Mouse (Mus musculus) forebrain, embryonic 10.5 days (tissue): ENCODE measurements around the gene Fam49a. TPM values are rescaled to one million over a fixed set of nuclear protein-coding genes. Genes with fewer than 3 reads are reported as not detected.
A peak's percentile ranks its signal among the peaks of the same experiment; 100 is the strongest.
"Not testable (repeated sequence)": the region's sequence is repeated elsewhere in the genome, so short reads cannot be mapped to it uniquely, and the experiment has no call there.

Source experiments
- DNase-seq: peaks from one replicate; pipeline ENCODE4 v3.0.0-alpha.2; 2017; ENCODE audit warnings: low spot score; ENCODE audit errors: extremely low spot score
- H3K27ac ChIP-seq: fragments of 300-500 bp; sonication (generic); 2 replicates; pipeline ENCODE4 v1.5.1; 2016; ENCODE audit warnings: mild to moderate bottlenecking
- H3K27me3 ChIP-seq: fragments of 300-500 bp; sonication (generic); 2 replicates; pipeline ENCODE4 v1.6.1; 2016; ENCODE audit warnings: mild to moderate bottlenecking; ENCODE audit not compliant: poor library complexity, severe bottlenecking
- H3K36me3 ChIP-seq: fragments of 300-500 bp; sonication (generic); replicated peaks from 2 replicates; pipeline ENCODE4 v1.6.1; 2016; ENCODE audit warnings: mild to moderate bottlenecking, moderate library complexity
- H3K4me1 ChIP-seq: fragments of 300-500 bp; sonication (generic); 2 replicates; pipeline ENCODE4 v1.6.1; 2016
- H3K4me3 ChIP-seq: fragments of 300-500 bp; sonication (generic); 2 replicates; pipeline ENCODE4 v1.5.1; 2016; ENCODE audit warnings: mild to moderate bottlenecking, moderate library complexity
- H3K9me3 ChIP-seq: fragments of 300-500 bp; sonication (generic); 2 replicates; pipeline ENCODE4 v1.6.1; 2016; ENCODE audit warnings: mild to moderate bottlenecking, moderate library complexity
- WGBS: fragments of 180-500 bp; shearing (Covaris S2); methylation state at CpG from one replicate; pipeline ENCODE4 v1.1.7; 2016; 5-methylcytosine and 5-hydroxymethylcytosine counted together
- polyA plus RNA-seq: library from polyadenylated mRNA; unstranded; fragments of >200 nt; fragmentation: Nextera tagmentation; extraction: Ambion mirVana; gene quantifications from 2 replicates; pipeline ENCODE4 v1.2.1, GENCODE M21; 2016

The Fam49a gene
- polyA plus RNA-seq, 1 experiment from 2014 or later = 5.3 TPM

DNA sequence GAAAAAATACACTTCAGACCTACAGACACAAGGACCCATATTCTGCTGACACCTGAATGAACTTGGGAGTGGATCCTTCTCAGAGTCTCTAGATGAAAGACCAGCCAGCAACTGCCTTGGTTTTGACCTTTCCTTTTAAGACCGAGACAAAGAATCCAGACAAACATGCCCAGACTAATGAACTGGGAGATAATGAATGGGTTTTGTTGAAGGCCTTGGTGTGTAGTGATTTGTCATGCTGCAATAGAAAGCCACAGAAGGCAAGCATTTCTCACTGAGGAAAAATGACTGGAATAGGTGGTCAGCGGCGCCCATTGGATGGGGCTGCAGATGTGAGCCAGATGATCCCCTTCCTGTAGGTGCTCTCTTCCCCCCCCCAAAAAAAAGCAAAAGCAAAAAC lies 18.8 kb upstream of the Fam49a start:
- WGBS = 81% methylated on average over 3 of the region's 3 CpGs
- Histone ChIP-seq H3K4me3 (no peak overlapping the region), H3K9me3 (no peaks in the 10 kb centered on the region), H3K27ac (no peak overlapping the region), H3K36me3 (no peaks in the 10 kb centered on the region), H3K27me3 (no peaks in the 10 kb centered on the region), H3K4me1 (peaks cover 7% of the 10 kb centered on the region)
- DNase-seq = no peak

DNA sequence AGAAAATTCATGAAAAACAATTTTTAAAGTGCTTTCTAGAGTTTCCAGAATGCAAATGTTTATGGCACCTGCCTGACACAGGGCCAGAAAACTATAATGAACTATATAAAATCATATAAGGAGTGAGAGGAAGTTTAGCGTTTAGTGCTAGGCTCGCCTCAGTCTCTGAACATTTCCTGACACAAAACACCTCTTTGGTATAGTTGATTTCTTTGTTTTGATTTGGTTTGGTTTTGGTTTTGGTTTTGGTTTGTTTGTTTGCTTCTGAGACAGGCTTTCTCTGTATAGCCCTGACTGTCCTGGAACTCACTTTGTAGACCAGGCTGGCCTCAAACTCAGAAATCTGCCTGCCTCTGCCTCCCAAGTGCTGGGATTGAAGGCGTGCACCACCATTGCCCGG lies 14.9 kb upstream of the Fam49a start:
- not testable (repeated sequence) for DNase-seq, H3K9me3 ChIP-seq, H3K4me1 ChIP-seq, H3K27me3 ChIP-seq, H3K27ac ChIP-seq, H3K4me3 ChIP-seq, H3K36me3 ChIP-seq
- WGBS = 97% methylated on average over 4 of the region's 4 CpGs

DNA sequence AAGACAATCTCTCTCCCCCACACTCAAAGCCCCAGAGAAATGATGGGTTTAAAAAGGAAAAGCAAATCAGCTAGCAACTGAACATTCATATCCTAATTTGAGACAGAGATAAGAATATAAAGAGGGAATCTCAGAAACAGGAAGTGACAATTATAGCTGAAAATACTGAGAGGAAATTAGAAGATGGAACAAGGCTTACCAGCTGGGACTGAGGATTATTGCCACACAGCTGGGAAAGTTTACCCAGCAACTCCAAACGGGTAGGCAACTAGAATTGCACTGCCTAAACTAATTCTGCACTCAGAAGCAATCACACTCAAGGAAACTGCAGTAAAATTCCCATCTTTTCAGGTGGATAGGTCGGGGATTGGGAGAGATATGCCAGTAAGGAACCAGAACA lies 12.4 kb upstream of the Fam49a start:
- Histone ChIP-seq H3K27me3 (no peaks in the 10 kb centered on the region), H3K36me3 (no peaks in the 10 kb centered on the region), H3K9me3 (no peaks in the 10 kb centered on the region), H3K27ac (no peak overlapping the region), H3K4me1 (no peaks in the 10 kb centered on the region), H3K4me3 (no peak overlapping the region)
- 65% methylated on average over 2 of the region's 2 CpGs for WGBS
- DNase-seq = no peak

GRCm38 (mm10) chr12:12253526-12253925 lies 8.4 kb upstream of the Fam49a start:
- Histone ChIP-seq H3K4me1 (no peaks in the 10 kb centered on the region), H3K27me3 (no peaks in the 10 kb centered on the region), H3K9me3 (no peaks in the 10 kb centered on the region), H3K4me3 (no peak overlapping the region), H3K27ac (no peak overlapping the region), H3K36me3 (no peaks in the 10 kb centered on the region)
- WGBS = 73% methylated on average over 5 of the region's 5 CpGs
- no peak for DNase-seq

- no peaks in the 10 kb centered on the region for H3K4me1 ChIP-seq
- no peak overlapping the region for H3K4me3 ChIP-seq
- no peak for DNase-seq
- no peaks in the 10 kb centered on the region for H3K27me3 ChIP-seq
- no peaks in the 10 kb centered on the region for H3K36me3 ChIP-seq
- no peaks in the 10 kb centered on the region for H3K9me3 ChIP-seq
- 89% methylated on average over 4 of the region's 4 CpGs for WGBS
- no peak overlapping the region for H3K27ac ChIP-seq
Measured at GRCm38 (mm10) chr12:12254139-12254538, 7.8 kb upstream of the Fam49a start.

DNA sequence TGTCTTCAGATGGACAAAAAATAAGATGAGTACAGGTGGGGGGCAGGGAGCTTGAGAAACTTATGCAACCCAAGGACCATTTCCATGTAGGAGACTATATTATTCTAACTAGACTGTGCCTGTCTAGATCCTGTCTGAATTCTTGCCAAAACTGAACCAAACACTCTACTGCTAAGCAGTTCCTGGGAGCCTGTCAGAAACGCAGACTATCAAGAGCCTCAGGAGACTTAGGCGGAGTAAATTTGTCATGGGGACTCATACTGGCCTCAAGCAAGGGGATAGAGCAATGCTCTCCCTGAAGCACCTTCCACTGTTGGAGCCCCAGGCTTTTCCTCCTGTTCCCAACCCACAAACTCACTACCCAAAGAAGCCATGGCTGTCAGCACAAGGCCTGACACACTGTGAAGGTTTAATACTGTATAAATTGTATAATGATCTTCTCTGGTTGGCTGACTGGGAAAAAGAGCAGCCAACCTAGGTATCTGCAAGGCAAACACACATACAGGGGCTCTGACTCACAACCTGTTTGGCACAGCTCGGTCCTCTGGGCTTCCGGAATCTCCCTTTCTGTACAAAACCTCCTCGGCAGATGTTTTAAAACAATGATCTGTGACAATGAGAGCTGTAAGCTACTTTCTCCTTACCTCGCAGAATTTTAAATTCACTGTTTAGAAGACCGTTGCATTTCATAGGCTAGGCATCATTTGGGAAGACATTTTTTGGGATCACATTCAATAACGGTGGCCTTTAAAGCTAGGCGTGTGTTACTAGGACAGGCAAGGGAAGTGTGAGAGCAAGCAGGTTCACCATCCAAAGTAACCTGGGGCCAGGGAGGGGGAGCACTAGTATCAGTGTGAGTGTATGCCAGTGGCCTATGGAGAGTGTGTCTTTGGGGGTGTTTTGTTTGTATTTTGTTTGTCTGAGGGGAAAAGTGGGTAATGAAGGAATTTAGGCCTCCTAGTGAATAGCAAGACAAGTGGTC lies 669 bp upstream of the Fam49a start:
- H3K27ac ChIP-seq = no peak overlapping the region
- DNase-seq = no peak

DNA sequence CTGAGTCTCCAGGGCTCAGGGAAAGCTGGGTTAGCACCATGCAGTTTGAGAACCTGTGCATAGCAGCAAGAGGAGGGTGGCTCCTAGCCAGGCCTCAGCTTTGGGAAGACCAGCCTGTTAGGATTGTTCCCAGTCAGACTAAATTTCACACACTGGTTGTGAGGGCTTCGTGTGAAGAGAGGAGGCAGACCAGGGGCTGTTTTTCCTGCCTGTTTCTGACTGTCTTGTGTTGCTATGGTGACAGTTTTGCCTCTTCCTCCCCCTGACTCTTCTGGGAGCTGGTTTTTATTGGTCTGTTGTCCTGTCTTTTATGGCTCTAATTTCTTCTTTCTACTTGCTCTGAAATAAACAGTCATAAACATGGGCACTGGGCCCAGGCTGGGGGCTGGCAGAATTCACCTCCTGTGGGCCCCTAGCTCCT lies 1.4 kb downstream of the Fam49a start:
- Histone ChIP-seq H3K4me3 (peak overlapping the region; percentile 71; the same call in 1 of the 2 replicates), H3K27me3 (peaks cover 28% of the 10 kb centered on the region), H3K27ac (no peak overlapping the region), H3K9me3 (no peaks in the 10 kb centered on the region), H3K36me3 (no peaks in the 10 kb centered on the region), H3K4me1 (peaks cover 26% of the 10 kb centered on the region)
- 20% methylated on average over 1 of the region's 1 CpGs for WGBS
- DNase-seq = no peak

More for the DNA sequence above, 669 bp upstream of the Fam49a start:
- Histone ChIP-seq H3K9me3 (no peaks in the 10 kb centered on the region), H3K4me3 (peak overlapping the region; percentile 71; the same call in 1 of the 2 replicates), H3K27me3 (peaks cover 28% of the 10 kb centered on the region), H3K4me1 (peaks cover 26% of the 10 kb centered on the region), H3K36me3 (no peaks in the 10 kb centered on the region)
- WGBS = 71% methylated on average over 9 of the region's 9 CpGs

DNA sequence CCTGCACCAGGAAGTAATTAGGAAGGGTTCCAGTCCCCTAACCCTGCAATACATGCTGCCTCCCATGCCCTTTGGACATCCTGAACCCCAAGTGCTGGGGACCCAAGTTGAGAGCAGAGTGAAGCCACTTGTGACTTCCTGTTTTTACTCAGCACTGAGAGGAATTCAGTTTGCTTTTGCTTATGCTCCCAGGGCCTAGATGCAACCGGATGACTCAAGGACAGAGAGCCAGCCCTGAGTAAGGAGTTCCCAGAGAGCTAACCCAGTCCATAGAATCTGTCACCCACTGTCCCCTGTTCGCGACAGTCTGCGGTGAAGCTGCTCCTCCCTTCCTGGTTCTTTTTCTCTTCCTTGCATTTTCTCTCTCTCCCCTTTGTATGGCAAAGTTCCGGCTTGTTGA lies 2.2 kb downstream of the Fam49a start:
- H3K36me3 ChIP-seq = no peaks in the 10 kb centered on the region
- 79% methylated on average over 5 of the region's 5 CpGs for WGBS
- DNase-seq = no peak
- peaks cover 28% of the 10 kb centered on the region for H3K27me3 ChIP-seq
- no peak overlapping the region for H3K27ac ChIP-seq
- no peaks in the 10 kb centered on the region for H3K9me3 ChIP-seq
- peaks cover 26% of the 10 kb centered on the region for H3K4me1 ChIP-seq
- no peak overlapping the region for H3K4me3 ChIP-seq

DNA sequence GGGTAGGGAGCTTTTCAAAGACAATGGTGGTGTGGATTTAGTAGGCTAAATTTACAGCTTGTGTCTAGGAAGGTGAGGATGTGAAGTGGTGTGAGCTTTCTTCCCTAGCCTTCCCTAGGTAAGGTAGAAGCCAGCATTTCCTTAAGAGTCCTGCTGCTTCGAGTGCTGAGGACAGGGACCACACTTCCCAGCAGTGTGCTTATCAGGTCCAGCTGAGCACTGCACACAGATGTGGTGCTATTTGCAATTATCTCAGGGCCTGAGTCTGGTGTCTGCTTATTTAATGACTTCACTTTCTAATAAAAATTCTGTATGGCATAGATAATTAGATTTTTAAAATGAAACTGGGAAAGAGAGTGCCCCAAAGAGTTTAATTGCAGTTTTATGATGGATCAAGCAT lies 4.6 kb downstream of the Fam49a start:
- DNase-seq = no peak
- Histone ChIP-seq H3K27me3 (peaks cover 22% of the 10 kb centered on the region), H3K4me3 (no peak overlapping the region), H3K9me3 (no peaks in the 10 kb centered on the region), H3K27ac (no peak overlapping the region), H3K36me3 (no peaks in the 10 kb centered on the region), H3K4me1 (peaks cover 26% of the 10 kb centered on the region)
- 85% methylated on average over 1 of the region's 1 CpGs for WGBS

GRCm38 (mm10) chr12:12270495-12270894 lies 8.6 kb downstream of the Fam49a start:
- no peak overlapping the region for H3K4me3 ChIP-seq
- H3K9me3 ChIP-seq = no peaks in the 10 kb centered on the region
- no peaks in the 10 kb centered on the region for H3K27me3 ChIP-seq
- H3K27ac ChIP-seq = no peak overlapping the region
- WGBS = 87% methylated on average over 3 of the region's 3 CpGs
- H3K36me3 ChIP-seq = no peaks in the 10 kb centered on the region
- H3K4me1 ChIP-seq = peaks cover 4% of the 10 kb centered on the region
- no peak for DNase-seq

GRCm38 (mm10) chr12:12274115-12274514 lies 12.2 kb downstream of the Fam49a start:
- no peaks in the 10 kb centered on the region for H3K36me3 ChIP-seq
- no peaks in the 10 kb centered on the region for H3K9me3 ChIP-seq
- no peak overlapping the region for H3K27ac ChIP-seq
- 35% methylated on average over 6 of the region's 6 CpGs for WGBS
- H3K4me3 ChIP-seq = no peak overlapping the region
- H3K27me3 ChIP-seq = no peaks in the 10 kb centered on the region
- H3K4me1 ChIP-seq = peaks cover 4% of the 10 kb centered on the region
- DNase-seq = no peak

GRCm38 (mm10) chr12:12275124-12275779 lies 13.3 kb downstream of the Fam49a start:
- Histone ChIP-seq H3K4me1 (peaks cover 4% of the 10 kb centered on the region), H3K4me3 (no peak overlapping the region), H3K27ac (no peak overlapping the region), H3K9me3 (no peaks in the 10 kb centered on the region), H3K27me3 (no peaks in the 10 kb centered on the region), H3K36me3 (no peaks in the 10 kb centered on the region)
- 85% methylated on average over 4 of the region's 4 CpGs for WGBS
- DNase-seq = no peak
